ENCODE assay signal across 8 mouse cellular contexts in genomic region chr2:74027404-74028104, GRCm38 (mm10).
DNase-seq lines count a peak whose midpoint lies in the region; ATAC-seq lines count a peak whose summit lies in the region.

No protein-coding gene starts in this region.

- WGBS in heart, embryonic 11.5 days (ENCODE audit: insufficient replicate concordance) = 60% methylated on average over 11 of the region's 11 CpGs
- 40% methylated on average over 11 of the region's 11 CpGs for whole genome bisulfite sequencing in forebrain, embryonic 13.5 days
- WGBS in midbrain, embryonic 14.5 days = 39% methylated on average over 11 of the region's 11 CpGs

- no peaks in the 10 kb centered on the region for H3K9me3 ChIP-seq in heart, embryonic 11.5 days (replicated peaks; ENCODE audit: control insufficient read depth, low read length)
- no peaks in the 10 kb centered on the region for H3K9me3 ChIP-seq in forebrain, embryonic 13.5 days (replicated peaks)
- H3K9me3 ChIP-seq in midbrain, embryonic 14.5 days (ENCODE audit: control insufficient read depth, low read length) = no peaks in the 10 kb centered on the region

- H3K27ac ChIP-seq in heart, embryonic 11.5 days (ENCODE audit: low read depth, low read length) = no peak overlapping the region
- no peak overlapping the region for H3K27ac ChIP-seq in forebrain, embryonic 13.5 days
- peak overlapping the region; percentile 6; the same call in 1 of the 2 replicates for H3K27ac ChIP-seq in midbrain, embryonic 14.5 days (replicated peaks; ENCODE audit: low read depth, low read length)

- intact Hi-C loops in heart, postnatal 14 days (cut with DNase I) = no loop called here

- no peak overlapping the region for H3K4me3 ChIP-seq in heart, embryonic 11.5 days (ENCODE audit: low read depth, low read length)
- H3K4me3 ChIP-seq in forebrain, embryonic 13.5 days = no peak overlapping the region
- H3K4me3 ChIP-seq in midbrain, embryonic 14.5 days (replicated peaks; ENCODE audit: low read depth, low read length) = no peak overlapping the region

- H3K4me1 ChIP-seq in heart, embryonic 11.5 days (ENCODE audit: control insufficient read depth, insufficient read depth, low read length) = peaks cover 3% of the 10 kb centered on the region; the same call in 1 of the 2 replicates
- peaks cover 10% of the 10 kb centered on the region for H3K4me1 ChIP-seq in forebrain, embryonic 13.5 days
- H3K4me1 ChIP-seq in midbrain, embryonic 14.5 days (ENCODE audit: control insufficient read depth, insufficient read depth, low read length) = peaks cover 4% of the 10 kb centered on the region

- H3K4me2 ChIP-seq in heart, embryonic 11.5 days = no peak overlapping the region; the same call in 1 of the 2 replicates
- no peak overlapping the region for H3K4me2 ChIP-seq in forebrain, embryonic 13.5 days
- no peak overlapping the region for H3K4me2 ChIP-seq in midbrain, embryonic 14.5 days (ENCODE audit: low read length)

- no peaks in the 10 kb centered on the region for H3K27me3 ChIP-seq in heart, embryonic 11.5 days (ENCODE audit: control insufficient read depth, insufficient read depth, low read length)
- H3K27me3 ChIP-seq in forebrain, embryonic 13.5 days = peaks cover 4% of the 10 kb centered on the region
- no peaks in the 10 kb centered on the region for H3K27me3 ChIP-seq in midbrain, embryonic 14.5 days (ENCODE audit: control insufficient read depth, insufficient read depth, low read length)

- no peaks in the 10 kb centered on the region for H3K36me3 ChIP-seq in heart, embryonic 11.5 days (ENCODE audit: control insufficient read depth, insufficient read depth, low read length)
- no peaks in the 10 kb centered on the region for H3K36me3 ChIP-seq in forebrain, embryonic 13.5 days (ENCODE audit: poor library complexity, severe bottlenecking)
- no peaks in the 10 kb centered on the region for H3K36me3 ChIP-seq in midbrain, embryonic 14.5 days (ENCODE audit: control insufficient read depth, insufficient read depth, low read length)

- DNase-seq in heart, postnatal 14 days = peak; percentile 27 to 36
- DNase-seq in R1 (ENCODE audit: low read depth, low spot score) = peak; percentile 7
- DNase-seq in layer of hippocampus, adult 9-11 months = peak; percentile 11
- DNase-seq in midbrain, embryonic 14.5 days = peak; percentile 87
- DNase-seq in yolk sac, embryonic 10.5 days (ENCODE audit: low spot score) = peak; percentile 6

- no peak for ATAC-seq in heart, embryonic 11.5 days (replicated peaks; ENCODE audit: insufficient number of reproducible peaks, low FRiP score, low TSS enrichment)
- ATAC-seq in forebrain, embryonic 13.5 days = peak; percentile 50; the same call in 1 of the 2 replicates
- no peak for ATAC-seq in midbrain, embryonic 14.5 days (ENCODE audit: low FRiP score, low TSS enrichment)
- no peak for ATAC-seq in CD4-positive, CD25-positive, alpha-beta regulatory T cell, adult 4 months

- H3K9ac ChIP-seq in heart, embryonic 11.5 days (ENCODE audit: low read depth, low read length) = no peak overlapping the region
- H3K9ac ChIP-seq in forebrain, embryonic 13.5 days = 0 out of 2 replicates have a peak overlapping the region, but pooled peaks have one; percentile 8
- H3K9ac ChIP-seq in midbrain, embryonic 14.5 days (replicated peaks; ENCODE audit: low read length) = peak overlapping the region; percentile 27; the same call in 1 of the 2 replicates

Comparison
In these comparisons a context has a peak if more than half of its experiments do, and no peak if none do; other contexts are left out.
1. DNase-seq: peak in every context shown above with its lines; median percentile 87 in midbrain, embryonic 14.5 days; 32 in heart, postnatal 14 days; 11 in layer of hippocampus, adult 9-11 months; 7 in R1; 6 in yolk sac, embryonic 10.5 days.